Mouse (Mus musculus) cortical plate, adult 2 months (tissue): ENCODE data around the gene Smarcc2.

ENCODE experiments used
- CTCF ChIP-seq: fragments of 200-500 bp; IDR thresholded peaks from 2 replicates; pipeline ENCODE4 v1.5.1; 2011; ENCODE audit warnings: mild to moderate bottlenecking, control low read depth, low read length; ENCODE audit not compliant: insufficient read depth; ENCODE audit errors: extremely low read depth
- POLR2A ChIP-seq: fragments of 200-500 bp; IDR thresholded peaks from 2 replicates; pipeline ENCODE4 v1.6.1; 2011; ENCODE audit warnings: mild to moderate bottlenecking, low read length, control low read depth; ENCODE audit not compliant: insufficient read depth; ENCODE audit errors: extremely low read depth

GRCm38 (mm10) chr10:128451014-128451413, 8.0 kb upstream of the Smarcc2 start:
- TF ChIP-seq CTCF (no peak), POLR2A (no peak)
